Mouse (Mus musculus): ENCODE measurements around the gene Atp8a2. TPM values are rescaled to one million over a fixed set of nuclear protein-coding genes. Genes with fewer than 3 reads are reported as not detected.
"Not testable (repeated sequence)": the region's sequence is repeated elsewhere in the genome, so short reads cannot be mapped to it uniquely, and the experiment has no call there.

Atp8a2 gene
- polyA plus RNA-seq, 1 experiment from 2014 or later, result 47.2 TPM

DNA sequence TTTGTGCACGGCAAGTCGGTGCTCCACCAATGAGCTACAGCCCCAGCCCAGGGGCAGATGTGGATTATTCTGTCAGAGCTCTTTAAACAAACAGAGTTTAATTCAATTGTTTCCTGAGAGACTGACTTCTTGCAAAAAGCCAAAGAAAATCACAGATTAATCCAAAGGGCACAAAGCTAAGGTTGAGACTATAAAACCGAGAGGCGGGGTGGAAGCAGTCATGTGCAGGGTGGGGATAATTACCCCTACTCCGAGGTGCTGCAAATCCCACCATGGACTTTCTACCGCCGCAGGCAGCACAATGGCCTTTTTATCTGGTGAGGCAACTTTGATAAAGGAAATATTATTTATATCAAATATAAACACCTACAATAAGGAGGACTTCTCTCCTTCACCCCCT, 580.2 kb downstream of the Atp8a2 start:
- Histone ChIP-seq H3K9ac (replicated peaks; ENCODE audit: low read depth, low read length) (no peak overlapping the region), H3K9me3 (ENCODE audit: control insufficient read depth, low read length) (no peaks in the 10 kb centered on the region), H3K36me3 (ENCODE audit: control insufficient read depth, insufficient read depth) (no peaks in the 10 kb centered on the region), H3K27ac (ENCODE audit: low read length) (no peak overlapping the region), H3K4me2 (ENCODE audit: low read length) (no peak overlapping the region), H3K4me3 (replicated peaks; ENCODE audit: low read length) (no peak overlapping the region), H3K4me1 (replicated peaks; ENCODE audit: control insufficient read depth, insufficient read depth, low read length) (no peaks in the 10 kb centered on the region), H3K27me3 (replicated peaks; ENCODE audit: control insufficient read depth, insufficient read depth, low read length) (no peaks in the 10 kb centered on the region)
- WGBS, result 36% methylated on average over 7 of the region's 7 CpGs
- no peak for ATAC-seq

DNA sequence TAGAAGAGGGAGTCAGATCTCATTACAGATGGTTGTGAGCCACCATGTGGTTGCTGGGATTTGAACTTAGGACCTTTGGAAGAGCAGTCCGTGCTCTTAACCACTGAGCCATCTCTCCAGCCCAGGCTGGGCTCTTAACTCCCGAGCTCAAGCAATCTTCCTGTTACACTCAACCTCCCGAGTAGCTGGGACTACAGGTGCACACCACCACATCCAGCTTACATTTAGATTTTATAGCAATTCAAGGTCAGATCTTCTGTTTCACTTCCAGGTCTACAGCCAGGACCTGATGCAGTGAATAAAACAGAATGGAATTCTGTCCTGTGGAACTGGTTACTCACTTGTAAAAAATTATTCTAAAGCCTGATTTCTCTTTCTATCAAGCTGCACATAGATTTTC, 582.8 kb downstream of the Atp8a2 start:
- H3K4me2 ChIP-seq (ENCODE audit: low read length); H3K4me3 ChIP-seq (replicated peaks; ENCODE audit: low read length); H3K4me1 ChIP-seq (replicated peaks; ENCODE audit: control insufficient read depth, insufficient read depth, low read length); H3K36me3 ChIP-seq (ENCODE audit: control insufficient read depth, insufficient read depth); H3K9me3 ChIP-seq (ENCODE audit: control insufficient read depth, low read length); H3K27me3 ChIP-seq (replicated peaks; ENCODE audit: control insufficient read depth, insufficient read depth, low read length); H3K27ac ChIP-seq (ENCODE audit: low read length); H3K9ac ChIP-seq (replicated peaks; ENCODE audit: low read depth, low read length); ATAC-seq: not testable (repeated sequence)
- WGBS, result 83% methylated on average over 3 of the region's 3 CpGs

DNA sequence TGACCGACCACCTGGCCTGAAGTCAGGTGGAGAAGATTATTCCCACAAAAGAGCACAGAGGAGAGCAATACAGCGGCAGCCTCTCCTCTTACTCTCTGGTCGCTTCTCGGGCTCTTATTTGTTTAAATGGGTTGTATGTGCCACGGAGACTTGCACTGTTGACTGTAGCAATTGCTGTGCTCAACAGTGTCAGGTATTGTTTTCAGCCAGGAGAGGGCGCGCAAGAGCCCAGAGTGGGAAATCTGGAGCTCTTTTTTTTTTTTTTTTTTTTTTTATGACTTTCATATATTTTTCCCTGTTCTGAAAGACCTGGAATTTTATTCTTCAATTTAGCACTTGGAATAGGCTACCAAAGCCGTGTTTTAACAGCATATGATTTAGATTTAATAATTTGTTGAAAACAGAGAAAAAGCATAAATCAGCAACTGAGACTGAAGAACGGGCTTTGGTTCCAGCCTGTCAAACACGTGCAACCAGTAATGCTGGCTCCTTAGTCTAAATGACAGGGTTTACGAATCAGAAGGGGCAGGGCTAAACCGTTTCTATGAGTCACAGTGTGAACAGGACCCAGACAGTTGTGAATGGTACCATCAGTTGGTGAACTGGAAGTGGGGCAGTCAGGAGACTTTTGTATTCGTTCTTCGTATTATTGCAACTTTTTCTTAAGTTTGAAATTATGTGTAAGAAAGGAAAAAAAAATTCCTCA, 583.9 kb downstream of the Atp8a2 start:
- Histone ChIP-seq H3K4me1 (replicated peaks; ENCODE audit: control insufficient read depth, insufficient read depth, low read length) (no peaks in the 10 kb centered on the region), H3K9ac (replicated peaks; ENCODE audit: low read depth, low read length) (no peak overlapping the region), H3K27ac (ENCODE audit: low read length) (no peak overlapping the region), H3K4me3 (replicated peaks; ENCODE audit: low read length) (no peak overlapping the region), H3K9me3 (ENCODE audit: control insufficient read depth, low read length) (no peaks in the 10 kb centered on the region), H3K4me2 (ENCODE audit: low read length) (no peak overlapping the region), H3K27me3 (replicated peaks; ENCODE audit: control insufficient read depth, insufficient read depth, low read length) (no peaks in the 10 kb centered on the region), H3K36me3 (ENCODE audit: control insufficient read depth, insufficient read depth) (no peaks in the 10 kb centered on the region)
- WGBS, result 48% methylated on average over 14 of the region's 14 CpGs
- no peak for ATAC-seq

DNA sequence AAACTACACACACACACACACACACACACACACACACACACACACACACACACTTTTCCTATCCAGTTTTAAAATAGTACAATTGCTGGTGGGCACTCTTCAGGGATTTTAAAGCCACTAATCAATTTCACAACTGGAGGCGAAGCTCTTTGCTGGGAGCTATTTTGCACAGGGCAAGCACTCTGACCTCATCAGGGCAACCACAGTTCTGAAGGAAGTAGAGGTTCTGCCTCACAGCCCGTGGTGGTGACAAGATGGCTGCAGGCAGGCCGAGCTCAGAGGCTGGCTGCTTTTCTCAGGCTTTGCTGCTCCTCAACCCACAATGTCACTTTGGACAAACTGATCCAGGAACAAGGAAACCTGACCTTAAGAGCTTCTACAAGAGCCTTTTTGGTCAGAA, 590.0 kb downstream of the Atp8a2 start:
- no peak overlapping the region for H3K27ac ChIP-seq (ENCODE audit: low read length)
- no peak for ATAC-seq
- H3K9me3 ChIP-seq (ENCODE audit: control insufficient read depth, low read length), result no peaks in the 10 kb centered on the region
- no peak overlapping the region for H3K4me2 ChIP-seq (ENCODE audit: low read length)
- H3K27me3 ChIP-seq (replicated peaks; ENCODE audit: control insufficient read depth, insufficient read depth, low read length), result 0 out of 2 replicates have a peak, but pooled peaks cover 7% of the 10 kb centered on the region
- H3K36me3 ChIP-seq (ENCODE audit: control insufficient read depth, insufficient read depth), result no peaks in the 10 kb centered on the region
- H3K4me3 ChIP-seq (replicated peaks; ENCODE audit: low read length), result no peak overlapping the region
- 62% methylated on average over 3 of the region's 3 CpGs for WGBS
- no peaks in the 10 kb centered on the region for H3K4me1 ChIP-seq (replicated peaks; ENCODE audit: control insufficient read depth, insufficient read depth, low read length)
- H3K9ac ChIP-seq (replicated peaks; ENCODE audit: low read depth, low read length), result no peak overlapping the region

DNA sequence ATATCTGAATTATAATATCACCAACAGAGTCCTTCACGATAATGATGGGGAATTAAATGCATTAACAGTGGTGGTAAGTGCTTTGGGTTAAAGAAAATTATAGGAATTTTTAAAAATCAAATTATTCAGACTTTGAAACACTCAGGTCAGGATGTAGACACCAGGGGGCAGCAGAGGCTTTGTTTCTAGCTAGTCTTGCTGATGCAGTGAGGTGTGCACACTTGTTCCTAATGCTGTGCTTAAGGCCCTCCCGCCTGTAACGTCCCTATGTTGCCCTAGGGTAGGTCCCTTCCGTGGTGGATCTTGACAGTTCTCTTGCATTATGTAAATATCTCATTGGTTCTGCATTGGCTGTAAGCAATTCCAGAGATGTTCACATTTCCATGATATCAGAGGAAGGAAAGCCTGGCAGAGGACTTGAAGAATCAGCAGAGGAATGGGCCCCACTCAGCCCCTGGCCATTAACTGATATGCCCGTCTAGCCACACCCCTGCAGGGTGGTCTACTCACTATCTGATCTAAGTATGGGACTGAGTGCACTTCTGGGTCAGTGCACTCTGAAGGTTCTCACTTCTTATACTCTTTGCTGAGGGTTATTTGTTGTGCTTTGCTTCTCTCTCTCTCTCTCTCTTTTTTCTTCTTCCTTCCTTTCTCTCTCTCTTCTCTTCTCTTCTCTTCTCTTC, 591.2 kb downstream of the Atp8a2 start:
- no peaks in the 10 kb centered on the region for H3K4me1 ChIP-seq (replicated peaks; ENCODE audit: control insufficient read depth, insufficient read depth, low read length)
- no peak overlapping the region for H3K4me3 ChIP-seq (replicated peaks; ENCODE audit: low read length)
- ATAC-seq, result peak; percentile 65
- no peak overlapping the region for H3K4me2 ChIP-seq (ENCODE audit: low read length)
- H3K27ac ChIP-seq (ENCODE audit: low read length), result no peak overlapping the region
- WGBS, result 16% methylated on average over 5 of the region's 5 CpGs
- H3K27me3 ChIP-seq (replicated peaks; ENCODE audit: control insufficient read depth, insufficient read depth, low read length), result 0 out of 2 replicates have a peak, but pooled peaks cover 8% of the 10 kb centered on the region
- no peak overlapping the region for H3K9ac ChIP-seq (replicated peaks; ENCODE audit: low read depth, low read length)
- no peaks in the 10 kb centered on the region for H3K9me3 ChIP-seq (ENCODE audit: control insufficient read depth, low read length)
- no peaks in the 10 kb centered on the region for H3K36me3 ChIP-seq (ENCODE audit: control insufficient read depth, insufficient read depth)

DNA sequence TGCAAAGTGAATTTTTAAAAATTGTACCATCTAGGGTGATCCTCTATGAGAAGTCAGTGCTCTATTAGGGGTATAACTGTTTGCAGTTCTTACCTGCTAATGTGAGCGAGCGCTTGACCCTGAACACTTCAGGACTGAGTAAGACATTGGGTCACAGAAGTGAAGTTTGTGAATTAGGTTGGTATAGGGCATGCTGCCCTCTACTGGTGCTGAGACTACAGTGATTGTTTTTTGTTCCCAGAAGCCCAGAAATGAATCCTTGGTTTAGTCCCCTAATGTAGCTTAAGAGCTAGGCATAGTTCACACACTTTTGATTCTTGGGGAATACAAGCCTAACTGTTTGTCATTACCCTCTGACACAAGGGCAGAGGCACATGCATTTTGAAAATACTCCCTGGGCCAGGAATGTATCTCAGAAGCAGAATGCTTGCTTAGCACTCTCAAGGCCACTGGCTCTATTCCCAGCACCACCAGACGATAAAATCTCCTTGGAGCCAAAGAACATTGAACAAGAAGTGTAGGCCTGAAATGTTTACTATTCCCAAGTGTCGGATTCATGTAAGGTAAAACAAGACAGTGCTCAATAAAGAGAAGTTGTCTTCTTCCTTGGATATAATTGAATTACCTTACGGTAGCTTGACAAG, 592.9 kb downstream of the Atp8a2 start:
- Histone ChIP-seq H3K4me2 (ENCODE audit: low read length) (no peak overlapping the region), H3K9me3 (ENCODE audit: control insufficient read depth, low read length) (no peaks in the 10 kb centered on the region), H3K36me3 (ENCODE audit: control insufficient read depth, insufficient read depth) (no peaks in the 10 kb centered on the region), H3K27ac (ENCODE audit: low read length) (no peak overlapping the region), H3K27me3 (replicated peaks; ENCODE audit: control insufficient read depth, insufficient read depth, low read length) (0 out of 2 replicates have a peak, but pooled peaks cover 8% of the 10 kb centered on the region), H3K4me3 (replicated peaks; ENCODE audit: low read length) (no peak overlapping the region), H3K9ac (replicated peaks; ENCODE audit: low read depth, low read length) (no peak overlapping the region), H3K4me1 (replicated peaks; ENCODE audit: control insufficient read depth, insufficient read depth, low read length) (no peaks in the 10 kb centered on the region)
- ATAC-seq, result no peak
- WGBS, result 78% methylated on average over 5 of the region's 5 CpGs

DNA sequence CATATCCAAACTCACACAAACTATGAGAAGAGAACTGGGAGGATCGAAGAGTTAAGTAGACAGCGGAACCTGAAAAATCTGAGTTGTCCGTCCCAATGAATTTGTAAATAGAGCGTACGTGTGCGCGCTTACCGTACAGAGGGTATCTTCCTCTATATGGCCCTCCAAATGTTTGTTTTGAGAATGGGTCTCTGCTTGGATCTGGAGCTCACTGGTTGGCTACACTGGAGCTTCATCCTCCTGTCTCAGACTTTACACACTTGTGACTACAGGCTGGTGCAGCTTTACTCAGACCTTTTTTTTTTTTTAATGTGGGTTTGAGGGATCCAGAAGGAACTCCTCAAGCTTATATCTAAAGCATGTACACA, 598.7 kb downstream of the Atp8a2 start:
- H3K27me3 ChIP-seq (replicated peaks; ENCODE audit: control insufficient read depth, insufficient read depth, low read length), result 0 out of 2 replicates have a peak, but pooled peaks cover 6% of the 10 kb centered on the region
- H3K9me3 ChIP-seq (ENCODE audit: control insufficient read depth, low read length), result no peaks in the 10 kb centered on the region
- H3K9ac ChIP-seq (replicated peaks; ENCODE audit: low read depth, low read length), result peak overlapping the region; percentile 93
- peak; percentile 56 for ATAC-seq
- H3K27ac ChIP-seq (ENCODE audit: low read length), result peak overlapping the region; percentile 84
- no peaks in the 10 kb centered on the region for H3K36me3 ChIP-seq (ENCODE audit: control insufficient read depth, insufficient read depth)
- H3K4me1 ChIP-seq (replicated peaks; ENCODE audit: control insufficient read depth, insufficient read depth, low read length), result peaks cover 13% of the 10 kb centered on the region
- WGBS, result 7% methylated on average over 8 of the region's 8 CpGs
- H3K4me2 ChIP-seq (ENCODE audit: low read length), result peak overlapping the region; percentile 74
- peak overlapping the region; percentile 96 for H3K4me3 ChIP-seq (replicated peaks; ENCODE audit: low read length)

DNA sequence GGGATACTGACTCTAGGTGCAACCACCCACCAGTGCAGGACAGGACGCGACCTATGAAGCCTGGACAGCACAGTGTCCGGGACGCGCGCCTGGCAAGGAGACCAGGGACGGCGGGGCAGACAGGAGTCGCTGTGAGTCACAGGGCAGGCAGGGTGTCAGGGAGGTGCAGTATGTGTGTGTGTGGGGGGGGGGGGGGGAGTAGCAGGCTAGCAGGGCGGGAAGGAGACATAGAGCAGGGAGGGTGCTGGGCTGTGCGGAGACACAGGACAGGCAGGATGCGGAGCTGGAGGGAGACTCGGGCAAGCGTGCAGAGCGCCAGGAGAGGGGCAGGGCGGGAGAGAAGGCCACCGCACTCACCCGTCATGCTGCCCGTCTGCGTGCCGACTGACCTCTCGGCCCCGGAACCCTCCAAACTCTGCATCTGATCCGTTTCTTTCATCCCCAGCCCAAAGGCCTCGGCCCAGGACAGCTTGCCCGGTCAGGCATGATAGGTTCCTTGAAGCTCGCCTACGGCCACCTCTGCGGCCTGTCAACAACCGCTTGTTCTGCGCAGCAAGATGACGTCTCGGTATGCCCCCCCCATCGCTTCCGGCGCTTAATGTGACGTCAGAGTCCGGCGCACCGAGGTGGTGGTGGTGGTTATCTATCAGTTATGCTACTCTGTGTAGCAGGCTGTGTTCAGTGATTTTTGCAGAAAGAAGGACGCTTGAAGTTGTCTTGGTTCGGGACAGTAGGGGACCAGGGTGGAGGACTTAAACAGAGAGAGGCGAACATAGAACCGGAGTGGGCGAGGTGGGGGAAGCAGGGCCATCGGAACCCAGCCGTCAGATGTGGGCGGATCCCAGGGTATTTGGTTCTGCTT, 599.4 kb downstream of the Atp8a2 start, which contains the start of gene Cdadc1:
Gene Cdadc1 (minus strand): TSS at position 562 of the 862 bp plus-strand sequence.
- Histone ChIP-seq H3K4me2 (ENCODE audit: low read length) (peak within 1 kb of the TSS; percentile 90), H3K9ac (replicated peaks; ENCODE audit: low read depth, low read length) (peak within 1 kb of the TSS; percentile 93), H3K4me3 (replicated peaks; ENCODE audit: low read length) (peak within 1 kb of the TSS; percentile 96), H3K27ac (ENCODE audit: low read length) (peak within 1 kb of the TSS; percentile 84), H3K27me3 (replicated peaks; ENCODE audit: control insufficient read depth, insufficient read depth, low read length) (0 out of 2 replicates have a peak, but pooled peaks cover 2% of the 10 kb centered on the region), H3K9me3 (ENCODE audit: control insufficient read depth, low read length) (no peaks in the 10 kb centered on the region), H3K4me1 (replicated peaks; ENCODE audit: control insufficient read depth, insufficient read depth, low read length) (peaks cover 13% of the 10 kb centered on the region), H3K36me3 (ENCODE audit: control insufficient read depth, insufficient read depth) (no peaks in the 10 kb centered on the region)
- under 1% methylated on average over 46 of the region's 48 CpGs for WGBS
- ATAC-seq, result peak; percentile 92

All from forebrain, embryonic 16.5 days (tissue).